Mouse (Mus musculus) liver, postnatal 0 days (tissue): Measurements from ENCODE around the gene Greb1.

Experiments used
- CTCF ChIP-seq: sonication (generic); IDR thresholded peaks from 2 replicates; pipeline ENCODE4 v1.5.1; 2016; ENCODE audit warnings: antibody characterized with exemption, low read depth
- EP300 ChIP-seq: IDR thresholded peaks from 2 replicates; pipeline ENCODE4 v1.6.1; 2016; ENCODE audit warnings: antibody characterized with exemption, low read depth, mild to moderate bottlenecking

DNA sequence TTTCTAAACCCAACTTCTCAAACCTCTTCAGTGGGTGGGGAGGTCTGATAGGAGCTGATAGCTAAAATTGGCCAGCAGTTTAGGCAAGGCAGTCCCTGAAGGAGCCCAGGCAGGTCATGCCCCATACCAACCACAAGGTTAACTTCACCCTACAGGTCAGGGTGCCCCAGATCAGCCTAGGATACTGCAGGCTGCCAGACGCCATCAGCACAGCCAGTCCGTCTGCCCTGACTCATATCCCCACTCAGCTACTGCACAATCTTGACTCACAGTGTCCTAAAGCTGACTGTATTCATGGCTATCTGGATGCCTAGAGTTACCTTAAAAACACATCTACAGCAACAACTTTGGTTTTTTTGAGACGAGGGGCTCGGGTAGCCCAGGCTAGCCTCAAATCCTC lies 10.2 kb downstream of the Greb1 start:
- no peak for TF ChIP-seq CTCF
- TF ChIP-seq EP300 = no peak
